Comparison of ENCODE assay signal across 8 mouse cellular contexts in genomic region chr11:51584057-51584430, GRCm38 (mm10). TPM values are rescaled to one million over a fixed set of nuclear protein-coding genes. Genes with fewer than 3 reads are reported as not detected.
DNase-seq lines count a peak whose midpoint lies in the region; ATAC-seq lines count a peak whose summit lies in the region.

No protein-coding gene starts in this region.

- no peak; the same call in 1 of the 2 replicates for ATAC-seq in hindbrain, embryonic 12.5 days (ENCODE audit: low FRiP score)
- ATAC-seq in megakaryocyte-erythroid progenitor cell, adult 5-6 weeks (replicated peaks; ENCODE audit: low FRiP score, low TSS enrichment, poor library complexity, severe bottlenecking), result peak; percentile 7

- peaks cover 29% of the 10 kb centered on the region for H3K36me3 ChIP-seq in hindbrain, embryonic 12.5 days

- no peaks in the 10 kb centered on the region for H3K9me3 ChIP-seq in hindbrain, embryonic 12.5 days (replicated peaks)

- peak; percentile 94 for DNase-seq in heart, adult 11 months
- no peak for DNase-seq in heart, postnatal 10 days
- peak; percentile 56 for DNase-seq in thymus, postnatal 4 days
- DNase-seq in thymus, postnatal 25 days, result no peak
- DNase-seq in right cerebral cortex, postnatal 36 days (ENCODE audit: low spot score in 2 of 2), result no peak
- DNase-seq in cerebellum, adult 18-20 months, result no peak

- H3K4me3 ChIP-seq in hindbrain, embryonic 12.5 days, result peak overlapping the region; percentile 58

- WGBS in hindbrain, embryonic 12.5 days, result 9% methylated on average over 9 of the region's 9 CpGs

- H3K4me2 ChIP-seq in hindbrain, embryonic 12.5 days (replicated peaks), result peak overlapping the region; percentile 84

- H3K9ac ChIP-seq in hindbrain, embryonic 12.5 days, result peak overlapping the region; percentile 60

- intact Hi-C loops in heart, postnatal 10 days (cut with DNase I), result loop anchor here (5.0 kb wide), 1 partner anchor 47 kb away; no protein-coding TSS in a partner anchor

- H3K27ac ChIP-seq in hindbrain, embryonic 12.5 days, result peak overlapping the region; percentile 90

- H3K4me1 ChIP-seq in hindbrain, embryonic 12.5 days, result peaks cover 21% of the 10 kb centered on the region

- H3K27me3 ChIP-seq in hindbrain, embryonic 12.5 days, result no peaks in the 10 kb centered on the region

RNA-seq across cellular contexts. Expression of gene Phykpl, which starts 0.5 kb away (rescaled TPM):
- 10 to 100 TPM; 10.5 to 12.1 TPM for total RNA-seq in heart, postnatal 10 days (2021)
- polyA plus RNA-seq in hindbrain, embryonic 12.5 days (2016; fragmentation: Nextera tagmentation; extraction: Ambion mirVana), result 14.0 and 16.0 TPM in 2 replicates
- total RNA-seq in megakaryocyte-erythroid progenitor cell, adult 5-6 weeks (2014; fragmentation: Nextera tagmentation), result 30.5 and 34.7 TPM in 2 replicates
- total RNA-seq in megakaryocyte-erythroid progenitor cell, adult 5-6 weeks (2017), result 8.8 and 19.9 TPM in 2 replicates

RNA-seq across cellular contexts. Expression of gene Hnrnpab, which starts 22.6 kb away (rescaled TPM):
- total RNA-seq in heart, postnatal 10 days (2021), result 100 to 1,000 TPM; 237 to 257 TPM
- 723 and 728 TPM in 2 replicates for polyA plus RNA-seq in hindbrain, embryonic 12.5 days (2016; fragmentation: Nextera tagmentation; extraction: Ambion mirVana)
- 644 and 702 TPM in 2 replicates for total RNA-seq in megakaryocyte-erythroid progenitor cell, adult 5-6 weeks (2014; fragmentation: Nextera tagmentation)
- 1,394 and 1,753 TPM in 2 replicates for total RNA-seq in megakaryocyte-erythroid progenitor cell, adult 5-6 weeks (2017)

RNA-seq across cellular contexts. Expression of gene Nhp2, which starts 35.5 kb away (rescaled TPM):
- 10 to 100 TPM; 30.5 to 30.9 TPM for total RNA-seq in heart, postnatal 10 days (2021)
- 101 and 103 TPM in 2 replicates for polyA plus RNA-seq in hindbrain, embryonic 12.5 days (2016; fragmentation: Nextera tagmentation; extraction: Ambion mirVana)
- 285 and 292 TPM in 2 replicates for total RNA-seq in megakaryocyte-erythroid progenitor cell, adult 5-6 weeks (2014; fragmentation: Nextera tagmentation)
- total RNA-seq in megakaryocyte-erythroid progenitor cell, adult 5-6 weeks (2017), result 141 and 176 TPM in 2 replicates

RNA-seq across cellular contexts. Expression of gene Rmnd5b, which starts 51.7 kb away (rescaled TPM):
- total RNA-seq in heart, postnatal 10 days (2021), result 10 to 100 TPM; 24.1 to 25.4 TPM
- polyA plus RNA-seq in hindbrain, embryonic 12.5 days (2016; fragmentation: Nextera tagmentation; extraction: Ambion mirVana), result 50.9 and 53.9 TPM in 2 replicates
- total RNA-seq in megakaryocyte-erythroid progenitor cell, adult 5-6 weeks (2014; fragmentation: Nextera tagmentation), result 37.0 TPM in 2 replicates
- 9.5 and 17.6 TPM in 2 replicates for total RNA-seq in megakaryocyte-erythroid progenitor cell, adult 5-6 weeks (2017)

Comparison
In these comparisons a context has a peak if more than half of its experiments do, and no peak if none do; other contexts are left out.
1. DNase-seq: peak in heart, adult 11 months (single experiment) and thymus, postnatal 4 days (single experiment); none in heart, postnatal 10 days (0 of 2), thymus, postnatal 25 days (single experiment), right cerebral cortex, postnatal 36 days (0 of 2) and cerebellum, adult 18-20 months (0 of 2).
2. RNA of gene Nhp2, which starts 35.5 kb away (total RNA-seq): 141 to 292 TPM in megakaryocyte-erythroid progenitor cell, adult 5-6 weeks; 30.5 to 30.9 TPM in heart, postnatal 10 days; every median in the first group is over 4 times any median in the second.